ENCODE assay signal across 33 mouse cellular contexts in the genomic region with DNA sequence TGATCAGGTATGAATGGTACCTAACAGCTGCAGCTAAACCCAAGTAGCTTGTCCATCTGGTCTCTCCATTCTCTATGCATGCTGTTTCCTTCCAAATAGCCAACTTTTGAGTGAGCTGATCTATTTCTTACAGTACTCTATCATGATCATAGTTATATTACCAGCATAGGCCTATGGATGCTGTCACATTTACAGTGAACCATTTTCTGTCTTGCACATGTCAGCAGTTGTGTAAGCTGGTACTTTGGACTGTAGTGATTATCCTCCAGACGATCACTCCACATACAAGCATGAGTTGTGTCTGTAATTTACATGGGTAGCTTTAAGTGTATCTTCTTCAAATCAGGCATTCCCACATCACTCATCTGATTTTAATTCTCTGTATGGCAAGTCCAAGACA.
"Had no signal": no experiment of that assay in that cellular context is flagged by ENCODE, and none has a peak within 500 bp of the region (broad histone marks: within the 10 kb centered on the region; RNA-seq: fewer than 3 reads in every experiment).

No protein-coding gene starts in this region.

- H3K27ac ChIP-seq: heart, adult 2 months; heart, embryonic 10.5 days; heart, embryonic 13.5 days; heart, embryonic 15.5 days; hindbrain, embryonic 10.5 days; hindbrain, embryonic 12.5 days; hindbrain, embryonic 13.5 days; hindbrain, embryonic 14.5 days; hindbrain, embryonic 15.5 days; hindbrain, postnatal 0 days; kidney, embryonic 15.5 days; kidney, postnatal 0 days; layer of hippocampus, adult 2 months had no signal

- H3K9ac ChIP-seq: heart, embryonic 12.5 days; heart, embryonic 13.5 days; heart, embryonic 15.5 days; hindbrain, embryonic 12.5 days; hindbrain, embryonic 13.5 days; hindbrain, embryonic 14.5 days; hindbrain, embryonic 15.5 days; kidney, embryonic 15.5 days had no signal

- H3K36me3 ChIP-seq: heart, embryonic 10.5 days; heart, embryonic 12.5 days; heart, embryonic 13.5 days; heart, embryonic 15.5 days; hindbrain, embryonic 10.5 days; hindbrain, embryonic 12.5 days; hindbrain, embryonic 13.5 days; hindbrain, embryonic 15.5 days; kidney, embryonic 15.5 days had no signal

- H3K4me1 ChIP-seq: heart, embryonic 10.5 days; heart, embryonic 12.5 days; heart, embryonic 13.5 days; heart, embryonic 15.5 days; hindbrain, embryonic 10.5 days; hindbrain, embryonic 12.5 days; hindbrain, embryonic 13.5 days; hindbrain, embryonic 15.5 days; kidney, embryonic 15.5 days had no signal

- H3K4me2 ChIP-seq: heart, embryonic 11.5 days; heart, embryonic 12.5 days; heart, embryonic 13.5 days; heart, embryonic 15.5 days; hindbrain, embryonic 12.5 days; hindbrain, embryonic 13.5 days; hindbrain, embryonic 14.5 days; hindbrain, embryonic 15.5 days; kidney, embryonic 15.5 days had no signal

- H3K9me3 ChIP-seq: heart, embryonic 10.5 days; heart, embryonic 12.5 days; heart, embryonic 13.5 days; heart, embryonic 15.5 days; hindbrain, embryonic 10.5 days; hindbrain, embryonic 12.5 days; hindbrain, embryonic 13.5 days; hindbrain, embryonic 15.5 days; kidney, embryonic 15.5 days had no signal

- DNase-seq: heart, adult 2 months; heart, postnatal 10 days; heart, postnatal 14 days; heart, postnatal 36 days; heart, postnatal 4 days; kidney, adult 11 months; kidney, adult 18-20 months; kidney, adult 2 months; kidney, adult 8-10 months; kidney, adult 9 months; kidney, postnatal 10 days; kidney, postnatal 14 days; kidney, postnatal 25 days; kidney, postnatal 36 days; kidney, postnatal 4 days; layer of hippocampus, adult 9-11 months; layer of hippocampus, postnatal 36 days had no signal

- H3K4me3 ChIP-seq: heart, adult 2 months; heart, embryonic 10.5 days; heart, embryonic 12.5 days; heart, embryonic 13.5 days; heart, embryonic 15.5 days; hindbrain, embryonic 10.5 days; hindbrain, embryonic 12.5 days; hindbrain, embryonic 13.5 days; hindbrain, embryonic 15.5 days; kidney, embryonic 15.5 days; layer of hippocampus, adult 2 months had no signal

- ATAC-seq: hindbrain, embryonic 16.5 days; hindbrain, postnatal 0 days; inflammation-experienced regulatory T-cells, adult 6 months had no signal

- H3K27me3 ChIP-seq: heart, embryonic 12.5 days; heart, embryonic 13.5 days; heart, embryonic 15.5 days; hindbrain, embryonic 12.5 days; hindbrain, embryonic 13.5 days; hindbrain, embryonic 15.5 days; kidney, embryonic 15.5 days had no signal
